Mouse (Mus musculus): Measurements from ENCODE around the gene Tbc1d4.

- TF ChIP-seq POLR2A (IDR thresholded peaks at IDR 0.05; ENCODE audit: extremely low read depth, insufficient read depth, low read length) (no peak), CTCF (IDR thresholded peaks at IDR 0.05; ENCODE audit: low read depth, low read length) (no peak)
These were observed 92.1 kb downstream of the Tbc1d4 start for GRCm38 (mm10) chr14:101516864-101517263.
